Mouse (Mus musculus) C2C12 (cell line): Measurements from ENCODE around the gene Col23a1.

ENCODE experiments used
- CTCF ChIP-seq: IDR thresholded peaks from one replicate; pipeline ENCODE4 v1.5.1; 2011; ENCODE audit not compliant: control insufficient read depth, insufficient read depth, insufficient read length
- MAX ChIP-seq: IDR thresholded peaks from one replicate; pipeline ENCODE4 v1.6.1; 2011; ENCODE audit warnings: mild to moderate bottlenecking, control low read depth
- MYOD1 ChIP-seq: IDR thresholded peaks from one replicate; pipeline ENCODE4 v1.6.1; 2011; ENCODE audit warnings: low read depth; ENCODE audit not compliant: control insufficient read depth, insufficient read length
- USF1 ChIP-seq: IDR thresholded peaks from one replicate; pipeline ENCODE4 v1.6.1; 2011; ENCODE audit warnings: low read depth, mild to moderate bottlenecking, control low read depth, moderate library complexity

- TF ChIP-seq CTCF (no peak), MAX (no peak), MYOD1 (no peak), USF1 (no peak)
These were observed 37.2 kb downstream of the Col23a1 start for GRCm38 (mm10) chr11:51326908-51327307.
